Mouse (Mus musculus) duodenum, adult 2 months (tissue): ENCODE data around the gene Ing4. TPM values are rescaled to one million over a fixed set of nuclear protein-coding genes. Genes with fewer than 3 reads are reported as not detected.

Source experiments
- polyA plus RNA-seq: library from polyadenylated mRNA; depleted of rRNA; stranded (reverse); fragments of >200 nt; gene quantifications from 2 replicates; pipeline ENCODE4 v1.2.3, GENCODE M21; 2012; ENCODE audit warnings: low replicate concordance; rRNA removed

The Ing4 gene
- 32.0 and 39.8 TPM in 2 replicates for polyA plus RNA-seq

DNA sequence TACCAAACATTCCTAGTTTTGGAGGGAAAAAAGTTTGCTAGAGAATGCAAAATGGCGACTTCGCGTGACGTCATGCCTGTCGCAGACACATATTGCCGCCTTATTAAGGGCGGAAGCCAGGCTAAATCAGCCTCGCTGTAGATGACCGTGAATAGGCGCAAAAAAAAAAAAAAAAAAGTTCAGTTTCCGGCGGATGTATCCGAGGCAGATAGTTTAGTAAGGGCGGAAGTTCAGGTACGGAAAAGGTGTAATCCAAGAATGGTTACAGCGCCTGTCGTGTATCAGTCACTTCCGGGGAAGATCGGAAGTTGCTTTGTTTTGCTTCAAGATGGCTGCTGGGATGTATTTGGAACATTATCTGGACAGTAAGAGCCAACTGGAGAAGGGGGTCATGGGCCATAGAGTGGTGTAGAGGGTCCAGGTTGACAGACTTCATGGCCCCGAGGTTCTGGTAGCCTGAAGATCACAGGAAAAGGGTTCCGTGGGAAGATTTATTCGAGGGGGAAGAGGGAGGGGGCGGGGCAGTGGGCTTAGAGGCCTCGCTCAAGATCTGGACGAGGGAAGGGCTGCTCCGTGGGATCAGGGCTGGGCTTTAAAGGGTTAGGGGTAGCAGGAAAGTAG lies at the start of gene Ing4:
Gene Ing4 (plus strand): TSS at position 228 of the 621 bp plus-strand sequence.

DNA sequence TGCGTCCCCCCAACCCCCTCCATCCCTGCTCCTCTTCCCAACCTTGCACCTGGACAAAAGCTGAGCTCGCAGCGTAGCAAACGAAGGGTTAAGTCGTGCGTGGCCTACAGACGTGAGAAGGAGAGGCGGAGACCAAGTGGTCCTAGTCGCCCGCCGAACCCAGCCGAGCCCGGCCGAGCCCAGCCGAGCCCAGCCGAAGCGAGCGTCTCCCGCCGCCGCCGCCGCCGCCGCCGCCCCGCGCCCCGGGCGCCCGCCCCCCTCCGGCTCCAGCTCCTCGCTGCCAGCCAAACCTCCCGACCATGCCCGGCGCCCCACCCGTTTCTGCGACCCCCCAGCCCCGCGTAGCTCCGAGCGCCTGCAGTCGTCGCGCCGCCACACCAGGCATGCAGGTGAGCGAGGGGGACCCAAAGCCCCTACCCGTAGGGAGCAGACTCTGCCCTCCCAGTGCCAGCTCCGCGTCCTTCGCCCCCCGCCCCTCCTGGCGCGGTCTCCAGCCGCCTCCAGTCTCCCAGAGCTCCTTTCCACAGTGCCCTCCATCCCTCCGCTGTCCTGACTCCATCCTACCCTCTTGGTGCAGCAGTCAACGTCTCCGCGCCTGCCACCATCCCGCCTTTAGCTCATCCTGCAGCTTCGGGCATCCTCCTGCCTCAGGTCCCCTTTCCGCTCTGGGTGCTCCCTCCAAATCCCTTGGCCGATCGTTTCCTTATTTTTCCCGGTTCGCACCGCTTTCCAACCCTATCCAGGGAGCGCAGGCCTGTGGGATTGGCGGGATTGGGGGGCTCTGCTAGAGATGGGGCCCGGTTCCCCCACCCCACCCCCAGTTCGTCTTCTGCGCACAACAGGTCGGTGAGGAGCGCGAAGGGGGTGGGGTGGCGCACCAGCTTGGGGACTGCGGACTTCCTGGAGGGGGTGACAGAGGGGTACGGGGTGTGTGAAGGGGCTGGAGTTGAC lies 42.7 kb upstream of the Ing4 start, which contains the start of gene Pianp:
Gene Pianp (plus strand): TSS at position 144 of the 951 bp plus-strand sequence.

DNA sequence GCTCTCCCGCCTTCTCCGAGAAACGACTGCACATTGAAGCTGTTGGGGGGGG lies 30.6 kb upstream of the Ing4 start, which contains the start of gene Zfp384:
Gene Zfp384 (plus strand): TSS at position 17 of the 52 bp plus-strand sequence.

DNA sequence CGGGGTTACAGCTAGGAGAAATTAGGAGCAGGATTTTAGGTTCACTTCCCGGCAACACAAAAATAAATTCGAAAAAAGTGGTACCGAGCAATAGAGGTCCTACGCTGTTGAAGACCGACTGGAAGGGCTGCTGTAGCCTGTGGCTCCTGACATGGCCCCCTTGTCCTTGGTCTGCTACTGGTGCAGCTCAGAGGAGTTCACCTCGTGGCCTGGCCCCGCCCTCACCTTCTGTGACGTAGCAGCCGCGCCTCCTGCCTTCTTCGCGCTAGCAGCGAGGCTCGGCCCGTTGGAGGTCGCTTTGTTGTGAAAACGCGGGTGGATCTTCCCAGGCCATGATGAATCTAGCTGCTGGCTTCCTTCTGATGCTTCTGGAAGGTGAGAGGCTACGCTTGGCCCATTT lies 10.1 kb downstream of the Ing4 start, which contains the start of gene Acrbp:
Gene Acrbp (plus strand): TSS at position 12 of the 400 bp plus-strand sequence.

DNA sequence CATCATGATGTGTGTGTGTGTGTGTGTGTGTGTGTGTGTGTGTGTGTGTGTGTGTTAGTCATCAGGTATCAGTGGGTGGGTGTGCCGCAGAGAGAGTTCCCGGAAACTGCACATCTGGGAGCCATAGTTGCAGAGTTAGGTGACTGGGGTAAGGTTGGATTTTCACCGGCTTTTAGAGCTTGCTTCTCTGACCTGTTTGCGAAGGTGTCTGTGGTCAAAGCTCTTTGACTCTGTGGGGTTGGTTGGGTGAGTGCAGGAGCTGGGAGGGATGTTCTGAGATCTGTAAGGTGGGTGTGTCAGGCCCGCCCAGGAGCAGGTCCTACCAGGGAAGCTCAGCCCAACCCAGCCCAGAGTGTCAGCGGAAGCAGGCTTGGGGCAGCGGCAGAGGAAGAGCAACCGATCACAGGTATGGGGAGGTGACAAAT lies 28.0 kb downstream of the Ing4 start, which contains the start of gene Lpar5:
Gene Lpar5 (plus strand): TSS at position 350 of the 425 bp plus-strand sequence.

DNA sequence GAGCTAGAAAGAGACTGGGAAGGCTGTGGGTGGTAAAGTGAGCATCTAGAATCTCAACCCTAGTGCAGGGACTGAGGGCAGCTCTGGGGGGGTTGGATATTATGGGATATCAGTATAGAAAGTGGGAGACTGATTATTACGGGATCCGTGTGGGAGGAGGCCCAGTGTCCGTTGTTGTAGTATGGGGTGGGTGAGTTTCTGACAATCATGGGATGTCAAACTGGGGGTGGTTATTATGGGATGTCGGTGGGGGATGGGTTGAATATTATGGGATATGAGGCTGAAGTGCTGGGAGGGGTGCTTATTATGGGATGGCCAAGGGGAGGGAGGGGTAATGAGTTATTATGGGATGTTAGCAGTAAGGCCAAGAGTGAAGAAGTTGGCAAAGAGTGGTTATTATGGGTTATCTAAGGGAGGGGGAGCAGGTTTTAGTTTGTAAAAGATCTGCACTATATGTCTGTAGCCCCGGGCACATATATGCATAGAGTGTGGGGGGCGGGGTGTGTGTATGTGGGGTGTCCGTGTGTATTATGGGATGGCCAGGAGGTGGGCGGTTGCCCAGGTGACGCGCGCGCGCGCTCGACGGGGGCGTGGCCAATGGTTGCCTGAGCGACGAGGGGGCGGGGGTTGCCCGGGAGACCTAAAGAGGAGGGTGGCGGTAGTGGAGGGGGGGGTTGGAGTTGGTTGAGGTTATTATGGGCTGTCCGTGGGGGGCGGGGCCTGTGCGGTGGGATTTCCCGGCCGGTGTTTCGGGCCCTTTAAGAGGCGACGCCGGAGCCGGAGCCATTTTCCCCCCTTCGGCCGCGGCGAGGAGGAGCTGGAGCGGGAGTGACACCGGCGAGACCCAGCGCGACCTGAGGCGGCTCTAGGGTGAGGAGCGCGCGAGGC lies 56.1 kb downstream of the Ing4 start, which contains the start of gene Chd4:
Gene Chd4 (plus strand): TSS at position 591 of the 888 bp plus-strand sequence.

Other genes starting within 250 kb of the Ing4 start
- 21.3 and 42.0 TPM in 2 replicates for gene Spsb2, start 231.1 kb upstream of the Ing4 start, polyA plus RNA-seq
- 448 and 753 TPM in 2 replicates for gene Tpi1, start 225.5 kb upstream of the Ing4 start, polyA plus RNA-seq
- gene Usp5, start 210.3 kb upstream of the Ing4 start, polyA plus RNA-seq, result 41.6 and 63.1 TPM in 2 replicates
- 53.1 and 53.5 TPM in 2 replicates for gene Cdca3, start 210.2 kb upstream of the Ing4 start, polyA plus RNA-seq
- 0.14 and 0.31 TPM in 2 replicates for gene Gnb3, start 199.5 kb upstream of the Ing4 start, polyA plus RNA-seq
- gene P3h3, start 182.0 kb upstream of the Ing4 start, polyA plus RNA-seq, result 5.8 and 11.2 TPM in 2 replicates
- gene Gpr162, start 175.8 kb upstream of the Ing4 start, polyA plus RNA-seq, result 0.65 and 1.6 TPM in 2 replicates
- 2.8 and 4.7 TPM in 2 replicates for gene Cd4, start 151.5 kb upstream of the Ing4 start, polyA plus RNA-seq
- gene Lag3, start 128.1 kb upstream of the Ing4 start, polyA plus RNA-seq, result 3.0 and 7.5 TPM in 2 replicates
- gene Ptms, start 119.7 kb upstream of the Ing4 start, polyA plus RNA-seq, result 874 and 2,100 TPM in 2 replicates
- gene Mlf2, start 108.4 kb upstream of the Ing4 start, polyA plus RNA-seq, result 369 and 581 TPM in 2 replicates
- 120 and 168 TPM in 2 replicates for gene Cops7a, start 74.2 kb upstream of the Ing4 start, polyA plus RNA-seq
- gene Pianp, start 43.1 kb upstream of the Ing4 start, polyA plus RNA-seq, result 3.2 and 4.2 TPM in 2 replicates
- 34.6 and 47.6 TPM in 2 replicates for gene Zfp384, start 30.6 kb upstream of the Ing4 start, polyA plus RNA-seq
- gene Acrbp, start 9.9 kb downstream of the Ing4 start, polyA plus RNA-seq, result 11.1 and 17.9 TPM in 2 replicates
- gene Lpar5, start 28.2 kb downstream of the Ing4 start, polyA plus RNA-seq, result 129 and 167 TPM in 2 replicates
- 19.3 and 20.9 TPM in 2 replicates for gene Chd4, start 56.2 kb downstream of the Ing4 start, polyA plus RNA-seq
- gene Nop2, start 92.1 kb downstream of the Ing4 start, polyA plus RNA-seq, result 6.3 and 8.1 TPM in 2 replicates
- 8.8 and 10.6 TPM in 2 replicates for gene Iffo1, start 105.5 kb downstream of the Ing4 start, polyA plus RNA-seq
- gene Gapdh, start 126.7 kb downstream of the Ing4 start, polyA plus RNA-seq, result 4,213 and 4,236 TPM in 2 replicates
- 47.2 and 47.9 TPM in 2 replicates for gene Ncapd2, start 151.9 kb downstream of the Ing4 start, polyA plus RNA-seq
- 36.1 and 67.8 TPM in 2 replicates for gene Mrpl51, start 152.0 kb downstream of the Ing4 start, polyA plus RNA-seq
- gene Vamp1, start 175.8 kb downstream of the Ing4 start, polyA plus RNA-seq, result 6.9 and 10.7 TPM in 2 replicates
- gene Tapbpl, start 192.1 kb downstream of the Ing4 start, polyA plus RNA-seq, result 25.3 and 44.5 TPM in 2 replicates
- 1.6 and 3.5 TPM in 2 replicates for gene Cd27, start 197.2 kb downstream of the Ing4 start, polyA plus RNA-seq
- 0.09 TPM in 1 of 2 replicates, not detected in the other for gene Tuba3a, start 246.3 kb downstream of the Ing4 start, polyA plus RNA-seq